Mouse (Mus musculus): Measurements from ENCODE around the gene Gm44511. TPM values are rescaled to one million over a fixed set of nuclear protein-coding genes. Genes with fewer than 3 reads are reported as not detected.
"Not testable (repeated sequence)": the region's sequence is repeated elsewhere in the genome, so short reads cannot be mapped to it uniquely, and the experiment has no call there.

Gm44511 gene
- polyA plus RNA-seq, 1 experiment: not detected

GRCm38 (mm10) chr6:128797936-128798771 is 28.0 kb downstream of the Gm44511 start:
- Histone ChIP-seq H3K27ac (ENCODE audit: control insufficient read depth, insufficient read depth, low read length) (peak overlapping the region; percentile 14; the same call in 1 of the 2 replicates), H3K36me3 (ENCODE audit: control insufficient read depth, insufficient read depth, low read length) (no peaks in the 10 kb centered on the region), H3K4me1 (replicated peaks; ENCODE audit: control insufficient read depth, insufficient read depth, low read length) (peaks cover 27% of the 10 kb centered on the region), H3K4me3 (ENCODE audit: control insufficient read depth, insufficient read depth, low read length) (no peak overlapping the region), H3K27me3 (ENCODE audit: control insufficient read depth, insufficient read depth, low read length) (no peaks in the 10 kb centered on the region)
- DNase-seq: no peak
- TF ChIP-seq POLR2A (IDR thresholded peaks at IDR 0.05; ENCODE audit: control insufficient read depth, extremely low read depth, insufficient read depth, low read length, poor library complexity): no peak
- TF ChIP-seq CTCF (IDR thresholded peaks at IDR 0.05; ENCODE audit: borderline replicate concordance, control insufficient read depth, extremely low read depth, insufficient read depth, low read length, poor library complexity): no peak
- WGBS: 61% methylated on average over 15 of the region's 15 CpGs

GRCm38 (mm10) chr6:128797185-128797905 is 28.8 kb downstream of the Gm44511 start:
- Histone ChIP-seq H3K36me3 (ENCODE audit: control insufficient read depth, insufficient read depth, low read length) (no peaks in the 10 kb centered on the region), H3K4me3 (ENCODE audit: control insufficient read depth, insufficient read depth, low read length) (no peak overlapping the region), H3K4me1 (replicated peaks; ENCODE audit: control insufficient read depth, insufficient read depth, low read length) (peaks cover 23% of the 10 kb centered on the region), H3K27me3 (ENCODE audit: control insufficient read depth, insufficient read depth, low read length) (no peaks in the 10 kb centered on the region), H3K27ac (ENCODE audit: control insufficient read depth, insufficient read depth, low read length) (peak overlapping the region; percentile 14; the same call in 1 of the 2 replicates)
- TF ChIP-seq CTCF (IDR thresholded peaks at IDR 0.05; ENCODE audit: borderline replicate concordance, control insufficient read depth, extremely low read depth, insufficient read depth, low read length, poor library complexity) (no peak), POLR2A (IDR thresholded peaks at IDR 0.05; ENCODE audit: control insufficient read depth, extremely low read depth, insufficient read depth, low read length, poor library complexity) (no peak)
- DNase-seq: no peak
- 82% methylated on average over 12 of the region's 12 CpGs for WGBS

GRCm38 (mm10) chr6:128796321-128796955 is 29.7 kb downstream of the Gm44511 start:
- H3K27ac ChIP-seq (ENCODE audit: control insufficient read depth, insufficient read depth, low read length): peak overlapping the region; percentile 97

GRCm38 (mm10) chr6:128793734-128794133 is 32.4 kb downstream of the Gm44511 start:
- DNase-seq: no peak
- TF ChIP-seq POLR2A (IDR thresholded peaks at IDR 0.05; ENCODE audit: control insufficient read depth, extremely low read depth, insufficient read depth, low read length, poor library complexity) (no peak), CTCF (IDR thresholded peaks at IDR 0.05; ENCODE audit: borderline replicate concordance, control insufficient read depth, extremely low read depth, insufficient read depth, low read length, poor library complexity) (no peak)
- H3K36me3 ChIP-seq (ENCODE audit: control insufficient read depth, insufficient read depth, low read length): no peaks in the 10 kb centered on the region
- H3K27me3 ChIP-seq (ENCODE audit: control insufficient read depth, insufficient read depth, low read length): no peaks in the 10 kb centered on the region
- H3K4me1 ChIP-seq (replicated peaks; ENCODE audit: control insufficient read depth, insufficient read depth, low read length): peaks cover 23% of the 10 kb centered on the region
- no peak overlapping the region for H3K4me3 ChIP-seq (ENCODE audit: control insufficient read depth, insufficient read depth, low read length)
- 67% methylated on average over 6 of the region's 6 CpGs for WGBS
- H3K27ac ChIP-seq (ENCODE audit: control insufficient read depth, insufficient read depth, low read length): no peak overlapping the region

More at GRCm38 (mm10) chr6:128796321-128796955, 29.7 kb downstream of the Gm44511 start:
- no peak overlapping the region for H3K4me3 ChIP-seq (ENCODE audit: control insufficient read depth, insufficient read depth, low read length)
- TF ChIP-seq CTCF (IDR thresholded peaks at IDR 0.05; ENCODE audit: borderline replicate concordance, control insufficient read depth, extremely low read depth, insufficient read depth, low read length, poor library complexity): no peak
- no peak for TF ChIP-seq POLR2A (IDR thresholded peaks at IDR 0.05; ENCODE audit: control insufficient read depth, extremely low read depth, insufficient read depth, low read length, poor library complexity)
- DNase-seq: peak; percentile 52
- peaks cover 23% of the 10 kb centered on the region for H3K4me1 ChIP-seq (replicated peaks; ENCODE audit: control insufficient read depth, insufficient read depth, low read length)
- H3K27me3 ChIP-seq (ENCODE audit: control insufficient read depth, insufficient read depth, low read length): no peaks in the 10 kb centered on the region
- no peaks in the 10 kb centered on the region for H3K36me3 ChIP-seq (ENCODE audit: control insufficient read depth, insufficient read depth, low read length)
- WGBS: 16% methylated on average over 8 of the region's 8 CpGs

- not testable (repeated sequence) for H3K4me3 ChIP-seq (ENCODE audit: control insufficient read depth, insufficient read depth, low read length); H3K27me3 ChIP-seq (ENCODE audit: control insufficient read depth, insufficient read depth, low read length); H3K36me3 ChIP-seq (ENCODE audit: control insufficient read depth, insufficient read depth, low read length); DNase-seq; H3K4me1 ChIP-seq (replicated peaks; ENCODE audit: control insufficient read depth, insufficient read depth, low read length); H3K27ac ChIP-seq (ENCODE audit: control insufficient read depth, insufficient read depth, low read length)
- WGBS: 97% methylated on average over 4 of the region's 4 CpGs
These were observed 35.6 kb downstream of the Gm44511 start for GRCm38 (mm10) chr6:128790491-128790994.

- TF ChIP-seq POLR2A (IDR thresholded peaks at IDR 0.05; ENCODE audit: control insufficient read depth, extremely low read depth, insufficient read depth, low read length, poor library complexity): no peak
- no peak for TF ChIP-seq CTCF (IDR thresholded peaks at IDR 0.05; ENCODE audit: borderline replicate concordance, control insufficient read depth, extremely low read depth, insufficient read depth, low read length, poor library complexity)
- Histone ChIP-seq H3K4me1 (replicated peaks; ENCODE audit: control insufficient read depth, insufficient read depth, low read length) (no peaks in the 10 kb centered on the region; the same call in 1 of the 2 replicates), H3K27me3 (ENCODE audit: control insufficient read depth, insufficient read depth, low read length) (no peaks in the 10 kb centered on the region), H3K4me3 (ENCODE audit: control insufficient read depth, insufficient read depth, low read length) (no peak within 1 kb of the TSS), H3K27ac (ENCODE audit: control insufficient read depth, insufficient read depth, low read length) (no peak within 1 kb of the TSS), H3K36me3 (ENCODE audit: control insufficient read depth, insufficient read depth, low read length) (no peaks in the 10 kb centered on the region)
- DNase-seq: no peak
- WGBS: 93% methylated on average over 2 of the region's 2 CpGs
These were observed 37.0 kb downstream of the Gm44511 start, which contains the start of gene Klrb1c for GRCm38 (mm10) chr6:128789115-128789514. TSS of gene Klrb1c (minus strand) at chr6:128789215.
